Comparison of ENCODE assay signal across 8 mouse cellular contexts in the genomic region with DNA sequence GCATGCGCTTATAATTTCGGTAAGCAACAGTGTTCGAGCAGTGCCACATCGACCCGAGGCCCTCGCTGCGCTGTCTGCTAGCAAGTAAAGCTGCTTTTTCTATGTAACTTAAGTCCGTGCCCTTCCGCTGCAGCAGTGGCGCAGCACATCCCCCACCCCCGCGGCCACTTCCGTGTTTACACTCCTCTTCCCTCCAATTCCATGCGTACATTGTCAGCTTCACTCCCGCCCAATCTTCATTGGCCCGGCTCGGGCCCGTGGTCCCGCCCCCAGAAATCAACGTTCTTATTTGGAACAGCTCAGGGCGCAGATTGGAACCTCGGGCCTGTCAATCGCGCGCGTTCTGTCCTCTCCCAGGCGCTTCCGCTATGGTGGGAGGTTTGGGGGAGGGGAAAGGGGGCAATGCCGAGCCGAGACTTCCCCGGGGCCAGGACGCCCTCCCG. TPM values are rescaled to one million over a fixed set of nuclear protein-coding genes. Genes with fewer than 3 reads are reported as not detected.
DNase-seq lines count a peak whose midpoint lies in the region; ATAC-seq lines count a peak whose summit lies in the region.

No protein-coding gene starts in this region.

- ATAC-seq in hindbrain, embryonic 13.5 days (ENCODE audit: low FRiP score), result peak; percentile 99

- peak; percentile 99 for DNase-seq in R1 (ENCODE audit: low read depth, low spot score)
- DNase-seq in cerebellum, postnatal 14 days, result peak; percentile 96 to 98
- DNase-seq in frontal cortex, postnatal 14 days (ENCODE audit: low spot score in 2 of 2), result peak; percentile 97
- peak; percentile 77 to 90 for DNase-seq in layer of hippocampus, postnatal 25 days (ENCODE audit: extremely low spot score in 1 of 2, low spot score in 1 of 2)
- peak; percentile 100 for DNase-seq in lung, postnatal 25 days (ENCODE audit: low spot score)
- DNase-seq in retina, embryonic 14.5 days (ENCODE audit: low spot score), result peak; percentile 98
- DNase-seq in thymus, postnatal 4 days, result peak; percentile 97

- no peaks in the 10 kb centered on the region for H3K27me3 ChIP-seq in hindbrain, embryonic 13.5 days

- H3K4me1 ChIP-seq in hindbrain, embryonic 13.5 days (replicated peaks), result peaks cover 15% of the 10 kb centered on the region

- peak overlapping the region; percentile 90 for H3K9ac ChIP-seq in hindbrain, embryonic 13.5 days

- H3K4me2 ChIP-seq in hindbrain, embryonic 13.5 days, result peak overlapping the region; percentile 73

- WGBS in hindbrain, embryonic 13.5 days, result under 1% methylated on average over 33 of the region's 33 CpGs

- no peaks in the 10 kb centered on the region for H3K36me3 ChIP-seq in hindbrain, embryonic 13.5 days

- H3K27ac ChIP-seq in hindbrain, embryonic 13.5 days, result peak overlapping the region; percentile 95

- no peaks in the 10 kb centered on the region for H3K9me3 ChIP-seq in hindbrain, embryonic 13.5 days

- peak overlapping the region; percentile 98 for H3K4me3 ChIP-seq in hindbrain, embryonic 13.5 days

RNA-seq across cellular contexts. Expression of a gene that starts 51.7 kb away (rescaled TPM):
- 21.5 and 22.0 TPM in 2 replicates for polyA plus RNA-seq in hindbrain, embryonic 13.5 days (2015; fragmentation: Nextera tagmentation; extraction: Ambion mirVana)
- total RNA-seq in layer of hippocampus, postnatal 25 days (2021), result 10 to 100 TPM; 60.2 to 60.5 TPM

Comparison
In these comparisons a context has a peak if more than half of its experiments do, and no peak if none do; other contexts are left out.
1. Peak in every context shown above with its lines: DNase-seq, ATAC-seq, H3K4me3 ChIP-seq and H3K27ac ChIP-seq.